Mouse (Mus musculus) intestine, postnatal 0 days (tissue): ENCODE measurements at regions not wholly inside any gene's neighbourhood (a gene's known extent, or its start where the extent isn't known, plus 50 kb on each side); places are given as distances from the start of the nearest gene placed in this dataset.

Experiments
- ATAC-seq: fragments of 200-750 bp; cut with Nextera tagmentation; 2 replicates; pipeline ENCODE4 v1.8.0; 2017; ENCODE audit warnings: mild to moderate bottlenecking, moderate TSS enrichment, moderate library complexity
- H3K27ac ChIP-seq: fragments of 300-500 bp; sonication (generic); 2 replicates; pipeline ENCODE4 v1.5.1; 2014; ENCODE audit warnings: mild to moderate bottlenecking, low read depth, low read length, moderate library complexity
- H3K27me3 ChIP-seq: fragments of 300-500 bp; sonication (generic); replicated peaks from 2 replicates; pipeline ENCODE4 v1.6.1; 2014; ENCODE audit warnings: low read length, mixed read lengths; ENCODE audit not compliant: control insufficient read depth, insufficient read depth
- H3K36me3 ChIP-seq: fragments of 300-500 bp; sonication (generic); 2 replicates; pipeline ENCODE4 v1.6.1; 2014; ENCODE audit warnings: mild to moderate bottlenecking, moderate library complexity; ENCODE audit not compliant: control insufficient read depth, insufficient read depth
- H3K4me1 ChIP-seq: fragments of 300-500 bp; sonication (generic); replicated peaks from 2 replicates; pipeline ENCODE4 v1.6.1; 2014; ENCODE audit warnings: antibody characterized with exemption, low read length, mixed read lengths; ENCODE audit not compliant: control insufficient read depth, insufficient read depth
- H3K4me2 ChIP-seq: fragments of 300-500 bp; sonication (generic); replicated peaks from 2 replicates; pipeline ENCODE4 v1.6.1; 2014; ENCODE audit warnings: low read depth, mild to moderate bottlenecking, moderate library complexity
- H3K4me3 ChIP-seq: fragments of 300-500 bp; sonication (generic); 2 replicates; pipeline ENCODE4 v1.5.1; 2014; ENCODE audit warnings: low read depth, low read length
- H3K9ac ChIP-seq: fragments of 300-500 bp; sonication (generic); 2 replicates; pipeline ENCODE4 v1.6.1; 2014; ENCODE audit warnings: mild to moderate bottlenecking, low read depth, low read length
- H3K9me3 ChIP-seq: fragments of 300-500 bp; sonication (generic); 2 replicates; pipeline ENCODE4 v1.6.1; 2016; ENCODE audit warnings: mixed run types; ENCODE audit not compliant: control insufficient read depth
- CTCF ChIP-seq: sonication (generic); IDR thresholded peaks from 2 replicates; pipeline ENCODE4 v1.5.1; 2016; ENCODE audit warnings: low read depth, mild to moderate bottlenecking, control low read depth, antibody characterized with exemption, moderate library complexity
- WGBS: fragments of 180-500 bp; shearing (Covaris S2); extraction: QIAGEN DNeasy Blood & Tissue Kit; methylation state at CpG from one replicate; pipeline ENCODE4 v1.1.7; 2014; 5-methylcytosine and 5-hydroxymethylcytosine counted together

DNA sequence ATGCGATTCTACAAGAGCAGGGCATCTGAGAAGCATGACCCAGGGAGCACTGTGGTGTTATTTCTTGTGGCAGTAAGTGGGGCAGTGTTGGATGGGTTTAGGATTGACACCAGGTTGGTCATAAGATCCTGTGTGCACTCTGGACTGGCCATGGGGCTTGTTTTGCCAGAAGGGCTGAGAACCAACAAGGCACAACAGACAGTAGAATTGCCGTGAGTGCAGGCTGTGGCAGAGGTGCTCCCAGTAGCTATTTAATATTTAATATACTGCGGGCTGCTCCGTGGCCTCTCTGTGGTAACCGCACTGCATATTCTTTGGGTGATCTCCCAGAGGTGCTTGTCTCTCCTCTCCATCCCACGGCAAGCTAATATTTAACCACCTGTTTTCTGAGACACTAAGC lies 88.5 kb downstream of the 4930426L09Rik start:
- Histone ChIP-seq H3K9ac (no peak overlapping the region), H3K4me1 (no peaks in the 10 kb centered on the region), H3K9me3 (no peaks in the 10 kb centered on the region), H3K27ac (no peak overlapping the region), H3K4me2 (no peak overlapping the region), H3K36me3 (no peaks in the 10 kb centered on the region), H3K4me3 (no peak overlapping the region), H3K27me3 (no peaks in the 10 kb centered on the region)
- ATAC-seq = no peak
- 63% methylated on average over 6 of the region's 6 CpGs for WGBS
- TF ChIP-seq CTCF = no peak

GRCm38 (mm10) chr2:19099384-19099783 lies 99.7 kb upstream of the Armc3 start:
- Histone ChIP-seq H3K9me3 (no peaks in the 10 kb centered on the region), H3K4me1 (no peaks in the 10 kb centered on the region), H3K27me3 (no peaks in the 10 kb centered on the region), H3K9ac (no peak overlapping the region), H3K27ac (no peak overlapping the region), H3K36me3 (no peaks in the 10 kb centered on the region), H3K4me3 (no peak overlapping the region), H3K4me2 (no peak overlapping the region)
- ATAC-seq = no peak
- TF ChIP-seq CTCF = no peak
- whole genome bisulfite sequencing = 76% methylated on average over 2 of the region's 2 CpGs

- no peak overlapping the region for H3K4me3 ChIP-seq
- H3K4me2 ChIP-seq = no peak overlapping the region
- H3K9ac ChIP-seq = no peak overlapping the region
- H3K4me1 ChIP-seq = no peaks in the 10 kb centered on the region
- H3K27me3 ChIP-seq = no peaks in the 10 kb centered on the region
- H3K36me3 ChIP-seq = no peaks in the 10 kb centered on the region
- H3K9me3 ChIP-seq = no peaks in the 10 kb centered on the region
- TF ChIP-seq CTCF = no peak
- H3K27ac ChIP-seq = no peak overlapping the region
- no peak for ATAC-seq
These were observed 90.3 kb upstream of the Armc3 start for GRCm38 (mm10) chr2:19108753-19109152.

- no peak for TF ChIP-seq CTCF
- WGBS = 86% methylated on average over 1 of the region's 1 CpGs
- Histone ChIP-seq H3K27me3 (no peaks in the 10 kb centered on the region), H3K27ac (no peak overlapping the region), H3K9ac (no peak overlapping the region), H3K4me2 (no peak overlapping the region), H3K4me3 (no peak overlapping the region), H3K9me3 (no peaks in the 10 kb centered on the region), H3K4me1 (no peaks in the 10 kb centered on the region), H3K36me3 (no peaks in the 10 kb centered on the region)
- ATAC-seq = no peak
These were observed 79.2 kb upstream of the Armc3 start for GRCm38 (mm10) chr2:19119871-19120270.

- Histone ChIP-seq H3K27me3 (no peaks in the 10 kb centered on the region), H3K4me2 (no peak overlapping the region), H3K4me3 (no peak overlapping the region), H3K36me3 (no peaks in the 10 kb centered on the region), H3K4me1 (no peaks in the 10 kb centered on the region), H3K9ac (no peak overlapping the region), H3K27ac (no peak overlapping the region), H3K9me3 (no peaks in the 10 kb centered on the region)
- TF ChIP-seq CTCF = no peak
- WGBS = 80% methylated on average over 6 of the region's 6 CpGs
- ATAC-seq = no peak
These were observed 66.2 kb upstream of the Armc3 start for GRCm38 (mm10) chr2:19132864-19133263.

- H3K27me3 ChIP-seq = no peaks in the 10 kb centered on the region
- no peak overlapping the region for H3K4me3 ChIP-seq
- no peaks in the 10 kb centered on the region for H3K36me3 ChIP-seq
- no peaks in the 10 kb centered on the region for H3K4me1 ChIP-seq
- no peak for ATAC-seq
- H3K4me2 ChIP-seq = no peak overlapping the region
- WGBS = 49% methylated on average over 2 of the region's 2 CpGs
- no peak overlapping the region for H3K27ac ChIP-seq
- H3K9me3 ChIP-seq = no peaks in the 10 kb centered on the region
- H3K9ac ChIP-seq = no peak overlapping the region
- TF ChIP-seq CTCF = no peak
These were observed 56.5 kb upstream of the Armc3 start for GRCm38 (mm10) chr2:19142586-19142985.

DNA sequence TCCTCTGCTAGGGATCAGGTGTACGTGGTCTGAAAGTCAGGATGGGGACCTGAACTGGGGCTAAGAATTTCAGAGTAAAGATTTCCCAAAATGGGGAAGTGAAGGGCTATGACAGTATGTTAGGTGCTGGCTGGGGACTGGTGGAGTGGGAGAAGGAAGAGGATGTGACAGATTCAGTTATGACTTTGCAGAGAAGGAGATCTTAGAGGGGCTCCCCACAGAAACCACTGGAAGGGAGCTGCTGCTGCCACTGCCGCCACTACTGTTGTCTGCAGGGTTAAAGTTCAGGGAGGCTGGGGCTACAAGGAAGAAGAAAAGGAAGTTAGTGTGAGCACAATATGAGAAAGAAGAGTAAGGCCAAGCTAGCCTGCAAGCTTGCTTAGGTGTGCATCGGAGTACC lies 53.7 kb upstream of the Armc3 start:
- H3K9ac ChIP-seq = no peak overlapping the region
- WGBS = 64% methylated on average over 3 of the region's 3 CpGs

More for the DNA sequence above, 53.7 kb upstream of the Armc3 start:
- no peak overlapping the region for H3K27ac ChIP-seq
- H3K4me2 ChIP-seq = no peak overlapping the region
- H3K4me1 ChIP-seq = no peaks in the 10 kb centered on the region
- H3K27me3 ChIP-seq = no peaks in the 10 kb centered on the region
- TF ChIP-seq CTCF = no peak
- no peak overlapping the region for H3K4me3 ChIP-seq
- H3K36me3 ChIP-seq = no peaks in the 10 kb centered on the region
- H3K9me3 ChIP-seq = no peaks in the 10 kb centered on the region
- no peak for ATAC-seq
